Mouse (Mus musculus) hindlimb bud, embryonic 11.5 days (tissue): ENCODE data around the gene Xlr.
"Not testable (repeated sequence)": the region's sequence is repeated elsewhere in the genome, so short reads cannot be mapped to it uniquely, and the experiment has no call there.

Experiments used
- DNase-seq: peaks from one replicate; pipeline ENCODE4 v3.0.0-alpha.2; 2012; ENCODE audit warnings: low read depth, low spot score; ENCODE audit errors: extremely low spot score

Gene Xlr

DNA sequence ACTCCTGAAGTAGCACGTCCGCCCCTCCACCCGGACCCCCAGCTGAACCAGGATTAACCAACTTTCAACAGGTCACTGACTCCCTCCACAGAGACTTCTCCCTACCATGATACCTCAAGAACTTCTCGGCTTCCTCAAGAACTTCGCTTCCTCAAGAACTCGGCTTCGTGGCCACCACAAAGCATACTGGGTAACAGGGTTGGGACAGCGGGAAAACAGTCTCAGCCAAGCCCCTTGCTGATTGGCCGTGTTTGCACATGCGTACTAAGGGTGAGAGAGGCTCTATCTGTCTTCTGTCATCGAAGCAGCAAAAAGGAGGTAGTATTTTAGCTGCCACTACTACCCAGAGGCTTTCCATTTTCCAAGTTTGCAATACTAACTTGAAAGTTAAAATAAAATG is at the start of gene Xlr:
Gene Xlr (minus strand): TSS at position 188 of the 400 bp plus-strand sequence.
- DNase-seq: not testable (repeated sequence)

DNA sequence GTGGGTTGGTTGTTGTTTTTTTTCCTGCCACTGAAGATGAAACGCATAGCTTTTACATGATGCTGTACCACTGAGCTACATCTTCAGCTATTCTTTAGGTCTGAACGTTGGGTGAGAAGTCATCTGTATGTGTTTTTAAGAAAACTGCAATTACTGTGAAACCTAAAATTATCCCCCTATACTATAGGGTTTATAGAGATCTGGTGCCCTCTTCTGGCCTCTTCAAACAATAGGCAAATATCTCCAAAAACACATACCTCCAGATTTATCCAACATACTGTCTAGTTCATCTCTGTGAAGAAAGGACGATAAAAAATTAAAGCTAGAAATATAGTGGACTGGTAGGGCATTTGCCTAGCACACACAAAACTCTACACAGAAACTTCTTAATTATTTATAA is 1.6 kb upstream of the Xlr start:
- peak; percentile 10 for DNase-seq

DNA sequence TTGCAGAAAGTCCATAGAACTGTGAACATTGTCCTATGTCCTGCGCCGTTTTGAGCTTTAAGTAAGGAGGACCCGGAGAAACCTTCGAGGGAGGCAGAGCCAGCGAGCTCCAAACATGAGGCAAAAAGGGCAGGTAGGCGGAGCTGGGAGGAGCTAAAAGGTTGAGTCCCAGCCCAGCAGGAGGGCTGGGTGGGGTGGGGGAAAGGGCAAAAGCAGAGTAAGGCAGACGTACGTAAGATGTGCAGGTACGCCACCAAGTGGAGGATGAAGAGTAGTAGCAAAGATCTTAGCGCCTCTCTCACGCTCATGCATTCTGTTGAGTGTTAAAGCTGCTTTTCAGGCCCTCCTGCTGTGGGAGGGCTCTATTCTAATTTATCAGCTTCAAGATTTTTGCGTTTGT is 21.2 kb downstream of the Xlr start, which contains the start of gene Zfp36l3:
Gene Zfp36l3 (minus strand): TSS at position 119 of the 400 bp plus-strand sequence.
- no peak for DNase-seq

DNA sequence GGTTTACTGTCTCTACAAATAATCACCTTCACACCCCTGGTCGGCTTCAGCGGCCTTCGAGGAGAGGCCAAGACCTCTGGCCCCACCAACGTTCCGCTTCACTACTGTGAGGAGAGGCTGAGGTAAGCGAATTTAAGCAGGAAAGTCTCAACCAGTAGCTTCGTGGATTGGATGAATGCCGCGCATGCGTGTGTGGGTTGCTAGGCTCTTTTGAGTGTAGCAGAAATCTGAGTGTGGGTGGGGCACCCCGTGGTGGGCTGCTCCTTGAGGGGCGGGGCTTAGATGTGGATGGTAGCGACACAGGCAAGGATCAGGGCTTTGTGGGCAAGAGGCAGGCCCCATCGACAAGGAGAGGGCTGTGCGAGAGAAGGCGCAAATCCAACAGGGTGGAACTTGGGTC is 39.8 kb downstream of the Xlr start, which contains the start of gene 1700013H16Rik:
Gene 1700013H16Rik (minus strand): TSS at position 96 of the 400 bp plus-strand sequence.
- DNase-seq: no peak

DNA sequence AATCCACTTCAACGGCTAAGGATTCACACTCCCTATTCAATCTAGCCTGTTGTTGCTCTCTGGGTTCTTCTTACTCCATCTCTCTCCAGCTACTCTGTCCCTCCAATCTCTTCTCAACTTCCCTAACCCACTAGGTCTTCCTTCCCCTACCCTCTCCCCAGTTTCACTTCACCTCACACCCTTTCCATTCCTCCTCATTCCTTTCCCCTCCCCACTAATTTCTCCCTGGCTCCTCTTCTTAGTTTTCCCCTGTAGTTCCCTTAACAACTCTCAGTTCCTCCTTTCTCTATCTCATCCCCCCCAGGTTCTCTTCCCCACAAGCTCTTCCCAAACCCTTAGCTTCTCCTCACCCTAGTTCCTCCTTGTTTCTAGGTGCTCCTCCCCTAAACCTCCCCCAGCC is 44.7 kb downstream of the Xlr start:
- DNase-seq: no peak

DNA sequence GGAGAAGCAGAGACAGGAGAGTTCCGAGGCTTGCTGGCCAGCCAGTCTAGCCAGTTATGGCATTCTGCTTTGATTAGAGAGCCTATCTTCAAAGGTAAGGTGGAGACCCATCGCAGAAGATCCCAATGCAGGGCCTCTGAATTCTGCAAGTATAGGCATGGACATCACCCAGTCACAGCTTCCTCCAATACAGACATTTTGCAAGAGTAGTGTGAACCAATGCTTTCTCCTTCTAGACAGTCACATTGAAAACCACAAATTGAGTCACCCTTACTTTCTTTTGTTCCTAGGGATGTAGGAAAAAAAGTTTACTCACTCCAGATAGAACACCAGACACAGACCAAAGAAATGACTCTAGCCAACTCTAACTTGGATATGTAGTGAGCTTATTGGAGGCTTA is 68.5 kb downstream of the Xlr start:
- no peak for DNase-seq
